Mouse (Mus musculus) erythroblast, embryonic 14.5 days (primary cell): Measurements from ENCODE around the gene H2al1h.
"Not testable (repeated sequence)": the region's sequence is repeated elsewhere in the genome, so short reads cannot be mapped to it uniquely, and the experiment has no call there.

Source experiments
- GATA1 ChIP-seq: IDR thresholded peaks from 2 replicates; pipeline ENCODE4 v1.6.1; 2012; ENCODE audit warnings: low read length, inconsistent platforms, mixed read lengths
- TAL1 ChIP-seq: IDR thresholded peaks from 3 replicates; pipeline ENCODE4 v1.6.1; 2012; ENCODE audit warnings: low read length, inconsistent platforms, mixed read lengths

DNA sequence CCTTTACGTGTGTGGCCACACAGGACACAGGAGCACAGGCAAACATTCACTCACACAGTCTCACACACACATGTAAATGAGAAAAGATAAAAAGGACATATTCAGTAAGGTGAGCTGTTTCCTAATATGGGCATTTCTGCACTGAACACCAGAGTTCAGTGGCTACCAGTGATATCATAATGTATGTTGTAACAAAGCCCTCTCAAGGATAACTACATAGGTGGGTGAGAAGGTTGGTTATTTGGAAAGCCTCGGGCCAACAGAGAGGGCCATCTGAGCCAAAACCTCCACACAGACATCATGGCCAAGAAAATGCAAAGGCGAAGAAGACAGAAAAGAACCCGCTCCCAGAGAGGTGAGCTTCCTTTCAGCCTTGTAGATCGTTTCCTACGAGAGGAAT is 15.9 kb upstream of the H2al1h start, which contains the start of gene H2al1c:
- TF ChIP-seq TAL1, GATA1: not testable (repeated sequence)
